Mouse (Mus musculus): ENCODE measurements around the gene Cacna2d2. TPM values are rescaled to one million over a fixed set of nuclear protein-coding genes. Genes with fewer than 3 reads are reported as not detected.

Gene Cacna2d2
- total RNA-seq, 1 experiment from 2014 or later = 0.37 TPM

DNA sequence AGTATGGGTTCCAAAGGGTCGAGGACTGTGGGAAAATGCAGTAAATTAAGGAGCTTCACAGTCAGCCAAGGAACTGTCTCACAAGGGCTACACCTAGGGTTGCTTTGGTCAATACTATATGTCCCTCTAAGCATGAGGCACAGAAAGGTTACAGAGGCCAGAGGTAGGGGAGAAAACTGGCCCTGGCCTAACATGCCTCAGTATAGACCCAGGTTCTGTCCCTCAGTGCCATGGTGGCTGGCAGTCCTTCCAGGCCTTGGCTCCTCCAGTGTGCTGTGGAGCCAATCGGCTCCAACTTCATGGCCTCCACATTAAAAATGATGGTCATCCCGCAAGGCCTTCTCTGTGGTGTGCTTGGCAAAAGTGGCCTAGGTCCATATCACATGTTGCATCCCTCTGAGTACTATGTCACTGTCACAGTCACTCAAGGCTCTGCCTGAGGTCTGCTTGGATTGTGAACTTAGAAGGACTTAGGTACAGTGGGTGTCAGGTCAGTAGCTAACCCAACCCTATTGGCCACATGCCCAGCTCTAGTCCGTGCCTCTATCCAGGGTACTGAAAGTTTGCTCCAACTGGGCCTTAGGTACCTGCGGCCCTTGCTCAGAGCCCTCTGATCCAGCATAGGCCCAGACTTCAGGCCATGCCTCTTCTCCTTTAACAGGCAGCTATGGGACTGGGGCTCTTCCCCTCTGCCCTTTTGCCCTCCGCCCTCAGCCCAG is 87.3 kb downstream of the Cacna2d2 start:
- no peak for ATAC-seq (replicated peaks; ENCODE audit: low read depth, poor library complexity, severe bottlenecking)

DNA sequence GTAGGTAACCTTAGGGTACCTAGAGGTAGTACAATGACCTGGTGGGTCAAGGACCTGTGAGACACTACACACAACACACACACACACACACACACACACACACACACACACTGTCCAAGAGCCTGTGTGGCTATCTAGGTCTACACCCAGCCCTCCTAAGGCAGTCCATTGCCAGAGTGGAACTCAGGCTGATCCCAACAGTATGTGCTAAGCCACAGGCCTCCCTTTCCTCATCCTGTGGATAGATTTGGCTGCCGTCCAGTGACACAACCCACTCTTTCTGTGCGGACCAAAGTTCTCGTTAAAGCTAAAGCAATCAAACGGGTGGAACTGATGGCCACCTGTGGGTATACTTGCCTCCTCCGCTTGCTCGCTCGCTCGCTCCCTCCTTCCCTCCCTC is 90.7 kb downstream of the Cacna2d2 start:
- ATAC-seq (replicated peaks; ENCODE audit: low read depth, poor library complexity, severe bottlenecking) = 0 out of 2 replicates have a peak, but pooled peaks have one; percentile 24

DNA sequence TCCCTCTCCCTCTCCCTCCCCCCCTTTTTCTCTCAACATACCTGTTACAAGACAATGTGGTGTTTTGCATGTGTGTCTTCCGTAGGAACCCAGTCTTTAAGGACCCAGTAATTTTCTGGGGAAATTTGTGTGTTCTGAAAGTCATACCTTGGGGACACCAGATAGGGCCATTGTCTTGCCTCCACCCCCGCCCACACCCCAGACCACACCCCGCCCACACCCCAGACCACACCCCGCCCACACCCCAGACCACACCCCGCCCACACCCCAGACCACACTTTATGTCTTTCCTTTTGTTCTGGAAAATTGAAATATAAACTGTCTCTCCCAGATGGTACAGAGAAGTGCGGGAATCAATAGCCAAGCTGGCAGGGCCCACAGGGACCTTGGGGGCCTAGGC is 91.2 kb downstream of the Cacna2d2 start:
- no peak for ATAC-seq (replicated peaks; ENCODE audit: low read depth, poor library complexity, severe bottlenecking)

DNA sequence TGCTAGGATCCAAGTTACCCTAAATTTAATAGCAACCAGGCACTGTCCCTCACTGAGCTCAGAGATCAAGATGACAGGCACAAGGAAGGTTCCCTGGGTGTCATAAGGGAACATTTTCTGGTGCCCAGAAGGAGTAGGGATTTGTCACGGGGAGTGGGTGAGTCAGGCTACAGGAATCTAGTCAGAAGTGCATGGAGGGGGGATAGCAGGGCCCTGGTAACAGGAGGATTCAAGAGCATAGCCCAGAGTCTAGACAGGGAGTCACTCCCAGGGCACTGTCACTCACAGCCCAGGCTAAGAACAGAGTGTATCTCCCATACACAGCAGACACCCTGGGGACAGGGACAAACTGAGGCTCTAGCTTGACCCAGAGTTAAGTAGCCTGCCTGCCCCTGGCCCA is 94.1 kb downstream of the Cacna2d2 start:
- no peak for ATAC-seq (replicated peaks; ENCODE audit: low read depth, poor library complexity, severe bottlenecking)

DNA sequence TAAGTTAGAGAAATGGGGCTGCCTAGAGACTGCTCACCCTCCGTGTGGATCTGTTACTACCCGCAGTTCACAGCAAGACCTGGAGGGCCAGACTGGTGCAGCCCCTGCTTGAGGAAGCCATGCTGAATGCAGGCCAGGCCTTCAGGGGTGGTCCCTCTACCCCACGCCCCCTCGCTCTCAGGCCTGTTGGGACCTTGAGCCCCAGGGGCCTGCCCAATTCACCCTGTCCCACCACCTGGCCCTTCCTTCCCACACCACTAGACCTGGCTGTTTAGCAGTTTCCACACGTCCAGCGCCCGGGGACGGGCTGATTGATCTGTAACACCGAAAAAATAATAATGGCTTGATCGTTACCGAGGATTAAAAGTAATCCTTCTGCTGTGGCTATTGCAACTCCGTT is 94.8 kb downstream of the Cacna2d2 start:
- ATAC-seq (replicated peaks; ENCODE audit: low read depth, poor library complexity, severe bottlenecking) = no peak

DNA sequence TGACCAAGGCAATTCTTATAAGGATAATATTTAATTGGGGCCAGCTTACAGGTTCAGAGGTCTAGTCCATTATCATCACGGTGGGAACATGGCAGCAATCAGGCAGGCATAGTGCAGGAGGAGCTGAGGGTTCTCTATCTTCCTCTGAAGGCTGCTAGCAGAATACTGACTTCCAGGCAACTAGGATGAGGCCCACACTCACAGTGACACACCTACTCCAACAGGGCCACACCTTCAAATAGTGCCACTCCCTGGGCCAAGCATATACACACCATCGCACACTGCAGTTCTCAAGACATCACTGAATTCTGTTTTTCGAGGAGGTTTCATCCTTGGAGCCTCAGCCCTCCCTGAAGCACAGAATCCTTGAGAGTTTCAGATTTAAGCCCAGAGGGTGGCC is 96.9 kb downstream of the Cacna2d2 start:
- no peak for ATAC-seq (replicated peaks; ENCODE audit: low read depth, poor library complexity, severe bottlenecking)

DNA sequence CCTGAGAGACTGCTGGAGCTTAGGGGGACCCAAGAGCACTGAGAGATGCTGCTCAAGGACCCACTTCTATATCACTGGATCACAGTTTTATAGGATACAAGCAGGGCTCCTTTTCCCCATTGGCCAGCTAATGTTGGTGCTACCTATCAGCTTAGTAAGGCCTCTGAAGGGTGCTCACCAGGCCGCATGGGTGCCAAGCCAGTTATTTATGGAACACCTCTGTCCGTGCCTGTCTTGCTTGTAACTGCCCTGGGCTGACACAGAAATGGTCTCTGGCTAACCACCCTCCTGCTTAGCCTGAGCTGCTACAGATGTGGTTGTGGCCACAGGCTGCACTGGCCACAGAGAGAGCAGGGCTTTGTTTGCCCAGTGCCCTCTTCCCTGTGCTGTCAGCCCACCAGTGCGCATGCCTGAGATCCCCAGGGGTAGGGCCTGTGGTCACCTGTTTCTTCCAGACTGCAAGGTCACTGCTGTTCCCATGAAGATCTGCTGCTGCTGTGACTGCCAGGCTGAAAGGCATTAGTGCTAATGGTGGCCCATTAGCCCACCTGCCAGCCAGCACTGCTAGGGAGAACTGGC is 101.4 kb downstream of the Cacna2d2 start:
- ATAC-seq (replicated peaks; ENCODE audit: low read depth, poor library complexity, severe bottlenecking) = no peak

DNA sequence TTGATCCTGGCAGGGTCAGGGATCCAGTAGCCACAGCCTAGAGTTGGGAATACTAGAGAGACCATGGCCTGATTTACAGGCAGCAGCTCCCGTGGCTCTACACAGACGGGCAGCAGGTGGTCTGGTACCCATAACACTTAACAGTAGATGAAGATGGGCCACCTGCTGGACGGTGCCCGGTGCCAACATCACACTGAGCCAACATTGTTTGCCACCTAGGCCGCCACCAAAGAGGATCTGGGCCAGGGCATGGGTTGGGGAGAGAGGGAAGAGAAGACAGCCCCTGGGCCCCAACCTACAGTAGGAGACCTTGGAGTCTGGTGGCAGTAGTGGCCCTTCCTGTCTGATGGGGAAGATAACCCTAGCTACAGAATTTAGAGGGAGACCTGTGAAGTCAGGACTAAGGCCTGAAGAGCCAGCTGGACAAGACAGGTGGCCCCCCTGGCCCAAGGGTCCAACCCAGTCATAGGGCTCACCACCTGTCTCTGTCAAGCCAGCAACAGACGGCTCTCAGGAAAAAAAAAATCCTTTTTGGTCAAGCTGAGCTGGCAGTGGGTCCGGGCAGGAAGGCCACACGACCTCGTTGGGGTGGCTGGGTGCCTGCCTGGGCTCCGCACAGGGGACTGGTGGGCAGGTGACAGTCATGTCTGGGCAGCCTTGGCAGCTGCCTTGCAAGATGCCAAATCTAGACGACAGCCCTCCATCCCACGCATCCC is 102.9 kb downstream of the Cacna2d2 start:
- no peak for ATAC-seq (replicated peaks; ENCODE audit: low read depth, poor library complexity, severe bottlenecking)

DNA sequence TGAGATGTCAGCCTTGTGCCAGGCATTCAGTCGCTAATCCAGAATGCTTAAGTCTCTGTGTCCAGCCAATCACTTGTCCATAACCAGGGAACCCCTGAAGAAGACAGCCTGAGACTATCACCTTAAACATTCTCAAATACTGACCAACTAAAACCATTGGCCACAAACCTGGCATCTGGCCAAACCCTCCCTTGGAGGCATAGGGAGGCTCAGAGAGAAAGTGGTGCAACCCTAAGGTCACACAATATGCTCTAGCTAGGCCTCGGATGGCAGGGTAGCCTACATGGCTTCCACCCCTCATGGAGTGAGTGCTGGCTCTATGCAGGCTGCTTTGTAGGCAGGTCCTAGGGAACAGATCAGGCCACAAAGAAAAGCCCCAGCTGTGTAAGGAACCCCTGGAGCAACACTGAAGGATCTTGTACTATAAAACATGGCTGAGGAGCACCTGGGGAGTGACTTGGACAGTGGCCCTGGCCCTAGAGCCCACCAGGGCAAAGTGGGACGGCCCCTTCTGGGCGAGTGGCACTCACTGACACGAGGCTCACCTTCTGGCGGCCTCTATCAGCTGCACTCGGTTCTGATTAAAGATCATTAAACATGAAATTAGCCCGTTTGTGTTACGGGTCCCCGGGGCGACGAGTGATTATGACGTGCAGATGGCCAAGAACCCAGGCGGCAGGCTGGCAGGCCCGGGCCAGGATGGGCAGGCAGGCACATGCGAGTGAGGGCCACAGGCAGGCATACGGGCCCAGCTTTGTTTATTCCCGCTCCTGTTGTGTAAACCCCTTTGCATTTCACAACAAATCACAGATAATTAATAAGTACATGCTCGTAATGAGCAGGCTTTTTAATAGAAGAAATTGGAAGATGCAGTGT is 105.5 kb downstream of the Cacna2d2 start:
- no peak for ATAC-seq (replicated peaks; ENCODE audit: low read depth, poor library complexity, severe bottlenecking)

DNA sequence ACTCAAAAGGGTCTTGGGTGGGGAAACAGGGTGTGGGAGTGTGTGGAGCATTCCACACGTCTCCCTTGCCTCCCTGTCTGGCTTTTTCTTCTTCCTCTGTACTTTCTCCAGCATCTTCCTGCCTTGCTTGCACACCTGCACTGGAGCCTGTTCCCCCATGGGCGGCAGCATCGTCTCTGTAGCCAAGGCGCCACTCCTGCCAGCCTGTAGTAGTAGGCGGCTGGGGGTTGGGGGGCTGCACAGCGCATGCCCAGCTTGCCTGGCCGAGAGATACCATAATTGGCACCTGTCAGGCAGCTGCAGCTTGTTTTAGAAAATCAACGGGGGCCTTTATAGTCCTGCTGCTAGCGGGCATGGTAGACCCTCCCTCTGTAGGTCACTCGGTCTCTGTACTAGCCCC is 108.9 kb downstream of the Cacna2d2 start:
- no peak for ATAC-seq (replicated peaks; ENCODE audit: low read depth, poor library complexity, severe bottlenecking)

DNA sequence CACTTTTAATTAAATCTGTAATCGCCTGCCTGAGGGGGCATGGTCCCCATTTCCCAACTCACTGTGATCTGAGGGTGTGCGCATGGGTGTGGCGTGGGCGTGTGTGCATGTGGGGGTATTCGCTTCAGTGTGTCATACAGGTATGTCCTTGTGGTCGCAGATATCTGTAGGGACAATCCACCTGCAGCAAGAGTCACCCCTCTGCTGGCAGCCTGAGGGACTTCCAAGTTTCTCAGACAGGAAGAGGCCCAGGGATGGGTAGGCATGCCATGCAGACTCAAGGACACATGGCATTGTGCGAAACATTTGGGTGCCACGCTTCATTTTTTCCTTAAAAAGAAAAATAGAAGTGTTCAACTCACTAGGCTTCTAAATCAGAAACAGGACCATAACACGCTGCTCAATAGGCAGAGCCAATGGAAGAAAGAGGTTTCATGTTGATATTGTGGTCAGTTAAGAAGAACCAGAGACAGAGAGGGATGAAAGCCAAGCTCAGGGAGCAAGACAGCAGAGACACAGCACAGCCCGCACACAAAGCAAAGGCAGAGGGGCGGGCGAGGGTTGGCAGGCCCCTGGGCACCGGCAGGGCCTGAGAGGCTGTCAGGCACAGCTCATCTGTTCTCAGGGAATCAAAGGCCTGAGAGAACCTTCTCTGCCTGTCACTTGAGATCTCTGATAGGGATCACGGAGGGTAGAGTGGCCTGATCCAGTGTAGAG is 111.1 kb downstream of the Cacna2d2 start:
- ATAC-seq (replicated peaks; ENCODE audit: low read depth, poor library complexity, severe bottlenecking) = no peak

DNA sequence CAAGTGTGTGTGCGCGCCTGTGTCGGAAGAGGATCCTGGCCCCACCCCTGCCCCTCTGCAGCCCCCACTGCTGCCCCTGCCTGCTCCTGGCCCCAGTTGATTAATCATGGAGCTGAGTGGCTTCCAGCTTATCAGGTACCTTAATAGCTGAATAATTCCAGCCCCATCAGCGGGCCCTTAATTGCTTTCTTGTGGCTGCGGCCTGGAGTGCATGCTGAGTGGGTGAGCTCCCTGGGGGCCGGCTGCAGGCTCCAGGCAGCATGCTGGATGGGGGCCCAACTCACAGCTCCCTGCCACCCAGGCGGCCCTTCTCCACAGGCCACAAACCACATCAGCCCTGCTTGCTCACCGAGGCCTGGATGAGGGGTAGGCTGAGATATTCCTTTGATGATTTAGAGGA is 112.0 kb downstream of the Cacna2d2 start:
- no peak for ATAC-seq (replicated peaks; ENCODE audit: low read depth, poor library complexity, severe bottlenecking)

DNA sequence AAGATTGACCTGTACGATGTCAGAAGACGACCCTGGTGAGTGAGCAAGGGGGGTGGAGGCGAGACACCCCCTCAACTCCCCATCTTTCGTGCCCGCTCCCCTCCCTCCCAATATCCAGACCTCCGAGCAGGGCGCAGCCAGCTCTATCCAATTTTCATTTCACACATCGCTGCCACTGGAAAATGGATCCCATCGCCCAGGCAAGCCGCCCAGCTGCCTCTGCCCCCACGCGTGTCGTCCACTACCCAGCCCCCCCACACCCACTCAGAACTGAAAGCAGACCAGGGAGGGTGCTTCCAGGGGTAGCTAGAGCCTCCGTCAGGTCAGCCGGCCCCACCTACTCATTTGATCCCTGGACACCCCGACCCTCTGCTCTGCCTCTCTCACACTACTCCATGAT is 112.9 kb downstream of the Cacna2d2 start:
- no peak for ATAC-seq (replicated peaks; ENCODE audit: low read depth, poor library complexity, severe bottlenecking)

DNA sequence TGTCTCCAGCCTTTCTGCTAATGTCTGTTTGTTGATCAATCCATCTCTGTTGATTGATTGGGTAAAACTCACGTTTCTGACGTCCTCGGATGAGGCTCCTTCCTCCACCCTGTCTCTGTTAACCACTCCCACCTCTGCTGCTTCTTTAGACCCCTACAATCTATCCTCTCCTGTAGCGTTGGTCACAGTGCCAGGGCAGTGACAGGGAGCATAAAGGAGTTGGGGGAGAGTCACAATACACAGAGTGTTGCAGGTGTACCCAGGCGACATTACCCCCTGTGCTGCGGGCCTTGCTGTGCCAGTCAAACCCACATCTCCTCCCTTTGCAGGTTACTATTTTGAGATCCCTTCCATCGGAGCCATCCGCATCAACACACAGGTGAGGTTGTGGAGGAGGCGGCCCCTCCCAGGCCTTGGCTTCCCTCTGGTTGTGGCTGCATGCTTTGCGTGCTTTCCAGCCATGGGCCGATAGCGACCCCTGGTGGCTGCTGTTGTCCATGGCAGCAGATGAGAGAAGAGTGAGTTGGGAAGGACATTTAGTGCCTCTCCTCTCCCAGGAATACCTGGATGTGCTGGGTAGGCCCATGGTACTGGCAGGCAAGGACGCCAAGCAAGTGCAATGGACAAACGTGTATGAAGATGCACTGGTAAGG is 115.0 kb downstream of the Cacna2d2 start:
- peak; percentile 93 for ATAC-seq (replicated peaks; ENCODE audit: low read depth, poor library complexity, severe bottlenecking)

DNA sequence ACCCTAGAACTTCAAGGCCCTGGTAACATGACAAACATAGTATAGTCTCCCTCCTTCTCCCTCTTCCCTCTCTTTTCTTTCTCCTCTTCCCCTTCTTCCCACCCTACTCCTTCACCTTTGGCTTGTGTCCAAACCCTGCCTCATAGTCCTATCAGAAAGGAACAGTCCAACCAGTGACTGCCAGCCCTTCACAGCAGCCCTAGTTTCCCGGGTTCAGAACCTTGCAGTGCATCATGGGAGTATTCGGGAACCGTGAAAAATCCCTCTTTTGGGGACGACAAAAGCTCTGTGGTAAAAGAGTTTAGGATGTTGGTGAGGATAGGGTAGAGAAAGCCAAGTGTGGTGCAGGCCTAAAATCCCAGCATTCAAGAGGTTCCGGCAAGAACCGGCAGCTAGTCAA is 120.9 kb downstream of the Cacna2d2 start:
- ATAC-seq (replicated peaks; ENCODE audit: low read depth, poor library complexity, severe bottlenecking) = no peak

DNA sequence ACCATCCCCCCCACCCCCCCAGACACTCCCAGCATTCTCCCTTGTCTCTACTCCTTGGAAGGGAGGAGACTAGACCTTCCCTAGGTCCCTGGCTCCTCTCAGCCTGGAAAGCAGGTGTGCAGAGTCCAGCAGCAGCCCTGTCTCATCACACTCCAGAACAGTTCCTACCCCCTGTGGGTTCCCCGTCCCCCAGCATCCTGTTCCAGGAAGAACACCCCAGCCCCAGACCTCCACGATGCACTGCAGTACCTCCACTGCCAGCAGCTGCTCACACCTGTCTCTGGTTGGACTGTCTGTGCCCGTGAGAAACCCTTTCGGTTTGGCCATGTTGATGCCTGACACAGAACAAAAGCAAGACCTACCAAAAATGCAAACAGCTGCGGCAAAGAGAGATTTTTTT is 121.8 kb downstream of the Cacna2d2 start:
- ATAC-seq (replicated peaks; ENCODE audit: low read depth, poor library complexity, severe bottlenecking) = 0 out of 2 replicates have a peak, but pooled peaks have one; percentile 16

DNA sequence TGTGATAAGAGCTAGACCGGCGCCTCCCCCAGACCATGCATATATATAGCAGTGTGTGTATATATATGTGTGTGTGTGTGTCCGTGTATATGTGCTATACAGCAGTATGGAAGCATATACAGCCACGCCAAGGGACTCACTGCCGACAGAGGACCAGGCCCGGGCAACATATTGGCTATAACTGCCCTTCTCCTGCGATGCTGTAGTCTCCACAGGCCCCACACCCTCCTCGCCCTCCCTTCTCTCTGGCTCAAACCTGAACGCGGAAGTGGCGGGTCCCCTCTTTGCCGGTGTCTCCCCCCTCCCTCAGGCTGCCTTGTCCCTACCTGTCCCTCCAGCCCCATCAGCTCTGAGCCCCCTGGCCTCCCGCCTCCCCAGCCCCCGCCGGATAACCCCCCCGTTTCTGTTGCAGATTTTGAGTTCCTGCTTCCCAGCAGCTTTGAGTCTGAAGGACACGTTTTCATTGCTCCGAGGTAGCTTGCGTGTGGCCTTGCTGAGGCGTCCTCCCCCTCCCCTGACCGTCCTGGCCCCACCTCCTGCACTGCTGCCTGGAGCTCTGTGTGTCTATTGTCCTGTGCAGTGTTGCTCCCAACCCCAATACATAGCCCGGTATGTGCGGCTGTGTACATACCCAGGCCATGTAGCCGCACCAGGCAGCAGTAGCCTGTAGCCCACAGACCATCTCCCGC is 122.4 kb downstream of the Cacna2d2 start:
- ATAC-seq (replicated peaks; ENCODE audit: low read depth, poor library complexity, severe bottlenecking) = peak; percentile 45

DNA sequence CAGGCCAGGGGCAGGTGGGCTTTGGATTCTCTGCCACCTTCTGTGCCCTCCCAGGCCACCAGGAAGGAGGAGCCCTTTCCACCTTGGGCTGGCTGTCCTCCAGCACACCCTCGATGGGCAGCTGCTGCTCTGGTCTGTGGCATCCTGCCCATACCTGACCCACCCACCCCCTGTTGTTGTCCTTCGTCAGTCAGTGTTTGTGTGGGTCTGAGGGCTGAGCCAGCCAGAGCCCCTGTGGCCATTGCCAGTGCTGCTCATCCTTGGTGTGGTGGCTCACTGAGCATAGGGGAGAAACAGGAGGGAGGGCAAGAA is 122.9 kb downstream of the Cacna2d2 start:
- no peak for ATAC-seq (replicated peaks; ENCODE audit: low read depth, poor library complexity, severe bottlenecking)

All from common myeloid progenitor, adult 5-6 weeks (primary cell).